Mouse (Mus musculus) megakaryocyte progenitor cell, adult 5-6 weeks (primary cell): ENCODE data around the gene Nsd1. TPM values are rescaled to one million over a fixed set of nuclear protein-coding genes. Genes with fewer than 3 reads are reported as not detected.
A peak's percentile ranks its signal among the peaks of the same experiment; 100 is the strongest.
"Not testable (repeated sequence)": the region's sequence is repeated elsewhere in the genome, so short reads cannot be mapped to it uniquely, and the experiment has no call there.

Experiments used
- ATAC-seq: replicated peaks from 2 replicates; pipeline ENCODE4 v1.8.0; 2016; ENCODE audit warnings: mild to moderate bottlenecking, moderate TSS enrichment, inconsistent platforms; ENCODE audit not compliant: poor library complexity
- total RNA-seq, 2 experiments: library from RNA; stranded (forward) in 1 of 2; stranded (reverse) in 1 of 2; fragments of 157-497, 149-512 nt in 1 of 2; fragments of 200-1000 nt in 1 of 2; gene quantifications; 2 replicates each; pipeline versions ENCODE4 v1.2.3 to v1.2.4; 2015 to 2017

Nsd1 gene
- total RNA-seq (2015) (90.4 and 94.9 TPM in 2 replicates), total RNA-seq (2017) (74.5 and 89.7 TPM in 2 replicates)

DNA sequence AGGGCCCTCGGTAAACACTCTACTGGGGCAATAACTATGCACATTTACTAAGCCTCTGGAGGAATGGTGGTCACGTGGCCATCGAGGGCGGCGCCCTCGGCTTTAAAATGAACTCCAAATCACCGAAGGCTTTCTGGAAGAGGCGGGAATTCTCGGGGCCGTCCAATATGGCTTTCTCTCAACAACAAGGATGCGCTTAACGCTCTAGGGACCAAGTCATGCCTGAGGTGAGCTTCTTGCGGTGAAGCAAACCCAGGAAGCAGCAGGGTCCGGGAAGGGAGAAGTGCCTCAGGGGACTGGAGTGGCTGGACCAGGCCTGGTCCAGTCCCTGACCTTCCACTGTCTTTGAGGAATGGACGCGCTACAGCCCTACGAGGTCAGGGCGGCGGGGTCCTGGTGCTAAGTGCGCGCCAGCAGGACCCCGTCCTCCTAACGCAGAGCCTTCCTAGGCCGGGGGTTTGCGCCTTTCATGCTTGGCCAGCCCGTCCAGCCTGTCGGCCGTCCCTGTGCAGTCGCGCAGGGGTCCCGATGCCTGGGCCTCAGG, at the start of gene Nsd1:
Gene Nsd1, plus strand, starts transcription at position 134 of the 544 bp plus-strand sequence.
- ATAC-seq = no peak

DNA sequence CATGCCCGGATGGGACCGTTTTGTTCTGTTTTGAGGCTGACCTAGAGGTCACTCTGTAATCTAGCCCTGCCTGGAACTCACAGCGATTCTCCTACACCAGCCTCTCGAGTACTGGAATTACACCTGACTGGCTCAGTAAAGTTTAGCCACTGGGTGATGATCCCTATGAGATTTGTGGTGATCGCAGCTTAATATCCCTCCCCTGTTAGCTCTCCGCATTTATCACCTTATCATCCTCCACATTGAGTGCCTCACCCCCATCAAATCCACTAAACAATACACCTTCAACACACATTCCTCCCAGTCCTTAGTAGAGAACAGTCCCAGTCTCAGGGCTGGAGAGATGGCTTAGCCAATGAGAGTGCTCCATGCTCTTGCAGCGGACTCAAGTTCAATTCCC, 47.2 kb upstream of the Nsd1 start:
- no peak for ATAC-seq

DNA sequence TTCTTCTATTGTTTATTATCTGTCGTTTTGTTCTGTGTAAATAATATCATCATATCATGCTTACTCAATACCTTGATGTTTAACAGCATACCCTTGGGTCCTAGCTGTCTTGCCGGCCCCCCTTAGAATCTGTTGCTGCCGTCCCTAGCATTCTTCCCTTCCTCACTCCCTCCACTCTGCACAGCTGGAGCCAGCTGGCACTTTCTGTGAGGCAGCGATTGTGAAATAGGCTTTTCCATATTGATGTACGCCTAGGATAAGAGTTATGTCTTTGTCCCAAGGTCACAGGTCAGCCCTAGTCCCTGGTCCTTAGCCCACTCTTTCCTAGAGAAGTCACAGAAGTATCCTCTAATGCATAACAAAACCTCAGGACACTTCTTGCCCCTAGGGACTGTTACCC, 46.0 kb upstream of the Nsd1 start:
- ATAC-seq = no peak

DNA sequence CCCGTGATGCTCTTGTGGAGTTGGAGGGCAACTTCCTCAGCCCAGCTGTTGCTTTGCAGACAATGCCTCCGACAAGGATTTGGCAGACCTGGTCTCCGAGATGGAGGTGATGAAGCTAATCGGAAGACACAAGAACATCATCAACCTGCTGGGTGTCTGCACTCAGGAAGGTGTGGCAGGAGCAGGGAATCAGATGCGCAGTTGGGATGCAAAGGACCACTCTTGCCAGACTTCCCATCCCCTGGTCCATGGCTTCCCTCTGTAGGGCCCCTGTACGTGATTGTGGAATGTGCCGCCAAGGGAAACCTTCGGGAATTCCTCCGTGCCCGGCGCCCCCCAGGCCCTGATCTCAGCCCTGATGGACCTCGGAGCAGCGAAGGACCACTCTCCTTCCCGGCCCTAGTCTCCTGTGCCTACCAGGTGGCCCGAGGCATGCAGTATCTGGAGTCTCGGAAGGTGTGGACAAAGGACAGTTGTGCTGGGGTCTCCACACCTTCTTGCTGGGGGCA, 43.7 kb upstream of the Nsd1 start:
- ATAC-seq = no peak

DNA sequence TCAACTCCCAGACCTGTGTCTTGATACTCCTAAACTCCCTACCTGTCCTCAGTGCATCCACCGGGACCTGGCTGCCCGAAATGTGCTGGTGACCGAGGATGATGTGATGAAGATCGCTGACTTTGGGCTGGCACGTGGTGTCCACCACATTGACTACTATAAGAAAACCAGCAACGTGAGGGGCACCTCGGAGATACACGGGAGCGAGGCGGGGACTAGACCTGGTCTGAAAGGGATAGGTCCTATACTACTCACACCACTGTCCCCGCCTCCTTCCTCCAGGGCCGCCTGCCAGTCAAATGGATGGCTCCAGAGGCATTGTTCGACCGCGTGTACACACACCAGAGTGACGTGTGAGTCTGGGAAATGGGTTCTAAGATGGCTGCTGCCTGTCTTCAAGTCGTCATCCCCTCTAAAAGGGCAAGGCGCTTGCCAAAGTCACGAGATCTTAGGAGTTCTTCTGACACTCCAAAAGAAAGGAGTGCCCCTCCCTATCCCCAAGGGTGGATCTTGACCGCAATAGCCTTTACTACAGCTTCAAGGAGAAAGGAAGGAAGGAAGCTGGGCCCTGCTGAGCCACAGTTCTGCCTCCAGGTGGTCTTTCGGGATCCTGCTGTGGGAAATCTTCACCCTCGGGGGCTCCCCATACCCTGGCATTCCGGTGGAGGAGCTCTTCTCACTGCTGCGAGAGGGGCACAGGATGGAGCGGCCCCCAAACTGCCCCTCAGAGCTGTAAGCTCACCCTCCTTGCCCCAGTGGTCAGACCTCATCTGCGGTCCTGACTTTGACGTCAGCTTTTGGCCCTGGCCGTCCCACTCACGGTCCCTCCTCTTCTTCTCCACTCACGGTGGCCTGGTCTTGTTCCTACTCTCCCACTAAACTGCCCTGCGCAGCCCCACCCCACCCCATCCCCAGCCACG, 42.5 kb upstream of the Nsd1 start:
- ATAC-seq = no peak

DNA sequence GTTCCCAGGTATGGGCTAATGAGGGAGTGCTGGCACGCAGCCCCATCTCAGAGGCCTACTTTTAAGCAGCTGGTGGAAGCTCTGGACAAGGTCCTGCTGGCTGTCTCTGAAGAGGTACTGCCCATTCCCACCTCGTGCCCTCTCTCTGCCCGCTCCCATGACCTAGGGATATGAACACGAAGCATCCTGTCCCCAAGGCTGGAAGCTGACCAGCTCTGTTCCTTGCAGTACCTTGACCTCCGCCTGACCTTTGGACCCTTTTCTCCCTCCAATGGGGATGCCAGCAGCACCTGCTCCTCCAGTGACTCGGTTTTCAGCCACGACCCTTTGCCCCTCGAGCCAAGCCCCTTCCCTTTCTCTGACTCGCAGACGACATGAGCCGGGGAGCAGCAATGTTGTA, 41.8 kb upstream of the Nsd1 start:
- no peak for ATAC-seq

DNA sequence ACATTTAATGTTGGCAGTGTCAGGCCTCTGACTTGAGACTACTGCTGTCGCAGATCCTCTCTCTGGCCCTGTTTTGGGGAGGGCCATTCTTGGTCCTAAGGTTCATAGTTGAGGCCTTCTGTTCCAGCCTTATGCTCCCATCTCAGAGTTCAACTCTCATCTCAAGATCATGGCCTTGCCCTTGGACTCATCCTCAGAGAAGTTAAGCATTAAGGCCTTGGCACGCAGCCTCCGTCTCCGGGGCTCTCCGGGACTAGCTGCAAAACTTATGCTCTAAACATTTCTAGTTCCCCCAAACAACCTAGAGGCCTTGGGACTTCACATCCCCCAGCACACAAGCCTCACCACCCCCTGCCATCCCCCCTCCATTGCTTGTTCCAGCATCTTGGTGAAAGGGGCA, 41.3 kb upstream of the Nsd1 start:
- no peak for ATAC-seq

DNA sequence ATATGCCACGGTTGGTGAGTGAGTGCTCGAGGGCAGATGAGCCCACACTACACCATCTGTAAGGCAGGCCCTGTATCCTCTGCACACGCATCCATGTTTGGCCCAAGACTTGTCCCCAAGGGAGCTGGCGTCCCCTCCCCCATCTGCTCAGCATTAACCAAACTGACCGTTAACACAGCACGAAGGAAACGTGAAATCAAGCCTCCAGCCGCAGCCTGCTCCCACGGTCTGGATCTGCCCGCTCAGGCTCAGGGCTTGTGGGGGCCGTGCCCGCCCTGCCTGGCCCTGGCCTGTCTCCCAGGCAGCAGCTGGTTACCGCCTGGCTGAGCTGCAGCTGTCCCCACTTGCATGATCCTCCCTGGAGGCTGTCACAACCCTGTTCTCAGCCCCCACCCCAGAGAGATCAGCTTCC, 40.6 kb upstream of the Nsd1 start:
- no peak for ATAC-seq

DNA sequence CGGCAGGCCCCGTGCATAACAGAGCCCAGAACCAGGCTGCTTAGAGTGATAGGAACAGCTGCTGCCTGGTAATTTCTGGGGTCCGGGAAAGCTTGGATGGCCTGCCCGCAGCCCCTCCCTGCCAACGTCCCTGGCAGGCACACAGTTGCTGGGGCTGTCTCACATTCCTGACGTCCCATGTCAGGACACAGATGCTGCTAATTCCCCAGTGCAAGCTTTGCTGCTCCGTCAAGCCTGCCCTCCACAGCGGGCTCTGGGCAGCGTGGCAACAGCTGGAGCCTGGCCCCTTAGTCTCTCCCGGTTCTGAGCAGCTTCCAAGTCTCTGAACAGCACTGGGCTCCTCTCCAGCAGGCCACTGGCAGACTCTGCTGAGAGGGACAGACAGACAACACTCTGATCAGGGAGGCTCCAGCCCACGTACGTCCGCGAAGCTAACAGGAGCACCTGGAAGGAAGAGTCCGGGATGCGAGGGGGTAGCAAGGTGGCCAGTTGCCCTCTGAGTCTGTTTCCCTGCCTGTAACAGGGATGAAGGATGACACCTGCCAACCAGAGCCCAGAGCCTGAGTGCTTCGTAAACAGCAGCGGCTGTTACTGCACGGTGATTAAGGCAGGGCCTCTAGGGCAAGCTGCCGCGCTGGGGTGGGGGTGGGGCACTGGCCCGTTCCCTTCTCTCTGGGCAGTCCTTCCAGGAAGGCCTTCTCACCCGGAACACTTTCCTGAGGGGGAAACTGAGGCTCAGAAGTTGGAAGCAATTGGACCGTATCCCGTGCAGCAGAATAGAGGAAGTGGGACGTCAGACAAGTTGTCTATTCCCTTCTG, 37.9 kb upstream of the Nsd1 start:
- peak; percentile 42; the same call in 1 of the 2 replicates for ATAC-seq

DNA sequence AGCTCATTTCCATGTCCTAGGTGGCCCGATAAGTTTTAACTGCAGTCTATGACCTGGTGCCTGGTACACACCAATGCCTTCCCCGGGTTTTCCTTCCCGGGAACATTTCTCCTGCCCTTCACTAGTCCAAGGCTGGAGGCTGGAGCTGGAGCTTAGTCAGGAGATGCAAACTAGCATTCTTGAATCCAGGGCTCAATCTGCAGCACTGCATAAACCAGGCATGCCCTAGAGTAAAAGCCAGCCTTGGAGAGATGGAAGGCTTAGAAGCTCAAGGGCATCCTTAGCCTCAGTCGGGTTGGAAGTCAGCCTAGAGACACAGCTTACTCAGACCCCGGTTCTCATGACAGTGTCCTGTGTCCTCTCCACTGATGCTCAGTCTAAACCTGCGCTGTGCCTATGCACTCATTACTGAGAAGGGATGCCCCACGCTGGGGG, 37.2 kb upstream of the Nsd1 start:
- no peak for ATAC-seq

DNA sequence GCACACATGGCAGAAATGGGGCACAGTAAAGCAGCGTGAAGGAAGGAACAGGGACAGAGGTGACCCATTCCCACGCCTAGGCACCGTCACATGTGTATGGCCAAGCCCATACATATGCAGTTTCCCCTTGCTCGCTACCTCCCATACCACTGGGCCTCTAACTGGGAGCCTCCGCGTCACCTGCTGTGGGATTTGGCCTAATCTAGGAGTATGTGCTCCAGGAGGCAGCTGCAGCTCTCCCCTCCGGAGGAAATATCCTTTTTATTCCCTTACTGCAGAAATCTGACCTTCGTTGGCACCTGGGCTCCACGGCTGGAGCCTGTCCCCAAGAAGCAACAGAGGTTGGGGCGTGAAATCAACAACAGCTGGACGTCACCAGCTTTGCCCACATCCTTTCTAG, 35.2 kb upstream of the Nsd1 start:
- ATAC-seq = no peak

DNA sequence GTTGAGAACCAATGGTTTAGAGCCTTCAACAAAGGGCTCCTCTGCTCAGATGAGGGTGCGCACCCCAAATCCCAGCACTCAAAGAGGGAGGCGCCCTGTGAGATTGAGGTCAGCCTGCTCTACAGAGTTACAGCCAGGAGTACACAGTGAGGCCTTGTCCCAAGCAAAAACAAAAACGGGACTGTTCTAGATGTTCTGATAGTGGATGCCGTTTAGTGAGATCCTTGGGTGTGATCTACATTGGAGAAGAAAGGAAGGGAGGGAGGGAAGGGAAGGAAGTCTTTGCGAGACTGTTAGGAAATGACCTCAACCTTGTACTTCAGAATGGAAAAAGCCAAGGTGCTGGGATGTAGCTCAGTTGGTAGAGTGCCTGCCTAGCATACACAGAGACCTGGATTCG, 33.3 kb upstream of the Nsd1 start:
- no peak for ATAC-seq

DNA sequence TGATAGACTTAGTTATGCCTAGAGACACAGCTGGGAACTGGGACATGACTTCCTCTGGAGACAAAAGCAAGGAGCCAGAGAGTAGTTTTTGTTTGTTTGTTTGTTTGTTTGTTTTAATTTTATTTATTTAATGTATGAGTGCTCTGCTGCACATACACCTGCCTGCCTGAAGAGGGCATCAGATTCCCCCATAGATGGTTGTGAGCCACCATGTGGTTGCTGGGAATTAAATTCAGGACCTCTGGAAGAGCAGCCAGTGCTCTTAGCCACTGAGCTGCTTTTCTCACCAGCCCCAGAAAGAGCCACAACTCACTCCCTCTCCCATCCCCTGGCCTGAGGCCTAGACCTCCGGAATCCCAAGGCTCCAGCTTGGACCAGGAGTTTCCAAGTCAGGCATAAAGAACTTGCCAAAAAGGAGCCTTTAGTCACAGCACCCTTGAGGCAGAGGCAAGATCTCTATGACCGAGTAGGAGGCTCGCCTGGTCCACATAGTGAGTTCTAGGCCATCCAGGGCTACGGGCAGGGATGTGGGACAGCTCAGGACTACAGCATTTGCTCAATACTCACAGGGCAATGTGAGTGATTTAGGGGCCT, 31.6 kb upstream of the Nsd1 start:
- ATAC-seq = no peak

DNA sequence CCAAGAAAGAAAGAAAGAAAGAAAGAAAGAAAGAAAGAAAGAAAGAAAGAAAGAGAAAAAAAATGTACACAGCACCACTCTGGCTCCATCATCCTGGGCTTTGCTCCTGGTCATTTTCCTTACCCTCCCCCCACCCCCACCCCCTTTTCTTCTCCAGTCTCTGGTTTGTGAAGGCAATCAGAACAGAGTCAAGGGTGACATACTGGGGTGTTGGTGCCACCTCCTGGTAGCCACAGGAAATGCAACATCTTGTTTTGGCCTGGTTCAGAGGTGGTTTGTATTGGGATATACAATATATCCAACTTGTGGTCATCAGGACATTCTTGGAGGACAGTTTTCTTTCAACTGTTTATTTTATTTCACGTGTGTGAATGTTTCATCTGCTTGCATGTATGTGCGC, 31.0 kb upstream of the Nsd1 start:
- ATAC-seq = peak; percentile 62

DNA sequence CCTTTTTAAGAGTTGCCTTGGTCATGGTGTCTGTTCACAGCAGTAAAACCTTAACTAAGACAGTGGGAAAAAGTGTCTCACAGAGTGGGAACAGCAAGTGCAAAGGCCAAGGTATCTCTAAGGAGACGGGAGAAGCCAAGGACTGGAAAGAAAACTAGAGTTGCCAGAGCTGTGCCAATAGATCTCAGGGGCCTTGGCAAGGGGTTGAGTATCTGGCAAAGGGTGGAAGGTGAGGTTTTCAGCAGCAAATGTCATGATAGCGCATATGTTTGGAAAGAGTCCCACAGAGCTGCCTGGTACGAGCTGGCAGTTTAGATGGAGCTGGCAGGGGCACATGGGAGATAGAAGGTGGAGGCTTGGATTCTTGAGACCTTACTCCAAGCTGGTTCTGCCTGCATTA, 30.0 kb upstream of the Nsd1 start:
- ATAC-seq = no peak

DNA sequence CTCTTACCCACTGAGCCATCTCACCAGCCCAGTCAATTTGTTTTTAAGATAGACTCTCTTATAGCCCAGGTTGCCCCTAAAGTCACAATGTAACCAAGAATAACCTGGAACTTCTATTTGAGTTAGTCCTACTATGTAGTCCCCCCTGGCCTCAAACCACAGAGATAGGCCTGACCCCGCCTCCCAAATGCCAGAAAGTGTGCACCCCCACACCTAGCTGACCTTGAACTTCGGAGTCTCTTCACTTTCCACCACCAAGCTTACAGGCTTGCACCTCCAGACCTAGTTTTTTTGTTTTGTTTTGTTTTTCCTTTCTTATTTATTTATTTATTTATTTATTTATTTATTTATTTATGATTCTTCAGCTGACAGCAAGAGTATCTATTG, 27.8 kb upstream of the Nsd1 start:
- ATAC-seq = no peak

DNA sequence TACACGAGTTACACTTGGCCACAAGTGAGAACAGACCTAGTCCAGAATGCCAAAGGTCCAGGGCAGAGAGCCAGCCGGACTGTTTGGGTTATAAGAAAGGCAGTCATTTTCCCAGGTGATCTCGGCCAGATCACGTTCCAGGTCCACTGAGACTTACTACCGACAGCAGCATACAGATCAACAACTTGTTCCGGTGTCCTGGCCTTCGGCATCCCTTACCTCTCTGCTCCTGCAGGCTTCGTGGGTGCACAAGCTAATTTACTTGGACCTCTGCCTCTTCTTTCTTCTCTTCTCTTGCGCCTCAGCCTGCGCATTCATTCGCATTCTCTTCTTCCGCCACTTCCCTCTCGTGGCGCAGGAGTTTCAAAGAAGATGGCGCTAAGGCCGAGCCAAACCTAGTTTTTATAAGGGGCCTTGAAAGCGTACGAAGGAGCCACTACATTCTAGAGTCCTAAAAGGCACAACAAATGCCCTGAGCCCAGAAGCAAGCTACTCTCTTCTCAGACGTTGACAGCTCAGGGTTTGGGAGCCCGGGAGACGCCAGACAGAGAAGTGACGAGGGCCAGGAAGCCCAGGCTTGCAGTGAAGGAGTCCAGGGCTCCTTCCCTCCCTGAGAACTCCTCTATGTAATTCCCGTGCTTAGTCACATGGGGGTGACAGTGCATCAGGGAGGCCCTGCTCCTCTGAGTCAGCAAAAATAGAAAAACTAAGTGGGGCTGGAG, 27.2 kb upstream of the Nsd1 start:
- peak; percentile 92 for ATAC-seq

DNA sequence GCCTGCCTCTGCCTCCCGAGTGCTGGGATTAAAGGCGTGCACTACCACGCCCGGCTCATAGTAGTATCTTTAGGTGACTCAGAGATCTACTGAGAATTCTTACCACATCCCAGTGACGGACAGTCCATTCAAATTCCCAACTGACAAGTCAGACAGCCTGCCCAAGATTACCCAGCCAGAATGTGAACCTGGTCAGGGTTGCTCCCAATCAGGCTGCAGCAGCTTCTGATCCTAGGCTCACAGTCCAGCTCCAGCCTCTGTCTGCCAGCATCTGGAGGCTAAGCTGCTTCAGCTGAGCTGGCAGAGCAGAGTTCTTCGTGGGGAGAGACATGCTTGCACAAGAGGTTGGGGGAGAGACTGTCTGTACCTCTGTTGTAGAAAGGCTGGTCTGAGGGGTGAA, 26.2 kb upstream of the Nsd1 start:
- ATAC-seq = no peak

DNA sequence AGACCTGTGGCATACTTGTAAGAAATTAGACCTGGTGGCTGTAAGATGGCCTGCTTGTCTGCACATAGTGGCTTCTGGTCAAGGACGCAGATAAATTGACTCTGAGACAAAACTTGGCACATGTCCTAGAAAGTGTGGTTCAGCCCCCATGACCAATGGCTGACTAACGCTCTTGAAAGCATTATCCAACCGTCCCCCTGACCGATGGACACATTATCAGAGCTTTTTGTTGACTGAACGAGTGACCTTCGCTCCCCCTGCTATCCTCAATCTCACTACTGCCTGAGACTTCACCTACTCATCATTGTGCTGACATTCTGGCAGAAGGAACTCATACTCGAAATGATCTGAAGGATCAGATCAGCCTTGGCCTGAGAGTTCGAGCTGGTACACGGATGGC, 22.5 kb upstream of the Nsd1 start:
- ATAC-seq = not testable (repeated sequence)

DNA sequence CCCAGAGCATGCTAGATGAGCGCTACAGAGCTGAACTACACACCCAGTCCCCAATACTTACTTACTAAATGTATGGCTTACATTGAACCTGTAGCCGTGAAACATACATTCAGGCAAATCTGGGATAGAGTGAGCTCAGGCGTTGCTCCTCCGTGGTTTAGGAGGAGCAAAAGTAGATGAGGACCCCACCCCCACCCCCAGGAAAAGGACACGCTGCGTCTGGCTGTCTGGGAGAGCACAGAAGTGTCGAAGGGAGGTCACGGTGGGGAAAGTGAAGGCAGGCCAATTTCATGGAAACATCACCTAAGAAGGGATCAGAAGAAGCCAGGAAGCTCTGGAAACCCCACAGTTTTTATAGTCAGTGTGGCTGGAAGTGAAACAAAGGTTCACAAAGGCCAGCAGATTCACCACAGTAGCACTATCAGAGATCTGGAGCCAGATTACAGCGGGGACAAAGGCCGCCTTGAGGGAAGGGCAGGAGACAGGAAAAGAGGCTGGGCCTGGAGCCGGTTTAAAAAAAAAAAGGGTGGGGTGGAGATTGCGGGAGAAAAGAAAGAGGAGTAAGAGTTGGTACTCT, 20.0 kb upstream of the Nsd1 start:
- ATAC-seq = peak; percentile 23
